Mouse (Mus musculus) right cerebral cortex, postnatal 25 days (tissue): ENCODE results near the gene Padi4.

ENCODE experiments used
- DNase-seq: peaks from one replicate; pipeline ENCODE4 v3.0.0; 2022

Padi4 gene

GRCm38 (mm10) chr4:140774025-140774800 is at the start of gene Padi4:
Gene Padi4 (minus strand): TSS chr4:140774236.
- no peak for DNase-seq

- DNase-seq = peak; percentile 28
These were observed 48.0 kb upstream of the Padi4 start for GRCm38 (mm10) chr4:140821988-140822387.

GRCm38 (mm10) chr4:140817413-140817812 is 43.4 kb upstream of the Padi4 start:
- DNase-seq = no peak

GRCm38 (mm10) chr4:140815996-140816917 is 42.2 kb upstream of the Padi4 start:
- no peak for DNase-seq

DNA sequence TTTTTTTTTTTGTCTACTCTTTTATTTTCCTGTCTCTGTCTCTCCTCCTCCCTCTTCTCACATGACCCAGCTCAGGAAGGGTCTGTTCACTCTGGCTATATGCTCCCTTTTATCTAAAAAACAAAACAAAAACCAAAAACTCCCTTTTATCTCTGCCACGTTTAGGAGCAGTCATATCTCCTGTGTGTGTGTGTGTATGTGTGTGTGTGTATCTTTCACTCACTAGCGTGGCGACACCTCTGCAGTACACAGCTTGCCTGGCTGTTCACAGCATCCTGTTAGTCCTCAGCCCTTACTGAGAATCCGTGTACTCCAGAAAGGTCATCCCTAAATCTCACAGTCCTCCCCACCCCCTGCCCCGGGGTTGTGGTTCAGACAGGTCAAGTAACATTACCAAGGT is 41.5 kb upstream of the Padi4 start:
- DNase-seq = no peak

DNA sequence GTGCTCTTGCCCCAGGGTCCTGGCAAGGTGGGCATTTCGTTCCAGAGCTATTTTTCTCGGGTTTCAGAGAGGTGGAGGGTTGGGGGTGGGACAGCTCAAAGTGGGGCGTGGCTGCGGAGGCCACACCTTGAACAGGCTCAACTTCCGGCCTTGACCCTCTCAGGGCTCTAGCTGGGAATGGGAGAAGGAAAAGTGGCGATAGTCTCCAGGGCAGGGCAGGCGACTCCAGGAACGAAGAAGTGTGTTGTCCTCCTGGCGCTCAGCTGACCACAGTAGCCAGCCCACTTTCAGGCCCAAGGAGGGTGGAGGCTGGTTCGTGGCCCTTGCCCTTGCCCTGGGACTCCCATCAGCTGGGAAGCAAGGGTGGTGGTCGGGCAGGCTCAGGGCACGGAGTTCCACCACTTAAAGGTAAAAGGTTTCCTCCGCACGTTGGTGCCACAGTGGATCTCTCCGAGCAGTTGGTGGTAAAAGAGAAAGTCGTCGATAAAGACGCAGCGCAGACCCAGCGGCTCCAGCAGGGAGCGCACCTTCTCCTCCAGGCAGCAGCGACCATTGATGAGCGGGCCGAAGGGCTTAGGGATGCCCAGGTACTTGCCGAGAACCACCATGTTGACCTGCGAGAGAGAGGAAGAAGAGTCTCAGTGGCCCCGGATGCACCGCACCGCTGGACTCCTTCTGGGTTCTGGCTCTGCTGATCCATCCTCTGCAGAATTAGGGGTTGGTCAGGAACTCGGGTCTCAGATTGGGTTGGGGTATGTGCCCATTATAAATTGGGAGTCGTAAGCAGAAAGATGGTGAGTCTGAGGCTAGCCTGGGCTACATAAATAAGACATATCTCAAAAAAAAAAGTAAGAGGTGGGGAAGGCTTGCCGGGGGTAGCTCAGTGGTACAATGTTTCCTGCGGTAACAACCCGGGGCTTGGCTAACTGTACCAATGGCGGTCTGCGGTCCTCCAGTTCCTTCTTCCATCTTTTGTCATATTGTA is 40.5 kb upstream of the Padi4 start:
- no peak for DNase-seq

DNA sequence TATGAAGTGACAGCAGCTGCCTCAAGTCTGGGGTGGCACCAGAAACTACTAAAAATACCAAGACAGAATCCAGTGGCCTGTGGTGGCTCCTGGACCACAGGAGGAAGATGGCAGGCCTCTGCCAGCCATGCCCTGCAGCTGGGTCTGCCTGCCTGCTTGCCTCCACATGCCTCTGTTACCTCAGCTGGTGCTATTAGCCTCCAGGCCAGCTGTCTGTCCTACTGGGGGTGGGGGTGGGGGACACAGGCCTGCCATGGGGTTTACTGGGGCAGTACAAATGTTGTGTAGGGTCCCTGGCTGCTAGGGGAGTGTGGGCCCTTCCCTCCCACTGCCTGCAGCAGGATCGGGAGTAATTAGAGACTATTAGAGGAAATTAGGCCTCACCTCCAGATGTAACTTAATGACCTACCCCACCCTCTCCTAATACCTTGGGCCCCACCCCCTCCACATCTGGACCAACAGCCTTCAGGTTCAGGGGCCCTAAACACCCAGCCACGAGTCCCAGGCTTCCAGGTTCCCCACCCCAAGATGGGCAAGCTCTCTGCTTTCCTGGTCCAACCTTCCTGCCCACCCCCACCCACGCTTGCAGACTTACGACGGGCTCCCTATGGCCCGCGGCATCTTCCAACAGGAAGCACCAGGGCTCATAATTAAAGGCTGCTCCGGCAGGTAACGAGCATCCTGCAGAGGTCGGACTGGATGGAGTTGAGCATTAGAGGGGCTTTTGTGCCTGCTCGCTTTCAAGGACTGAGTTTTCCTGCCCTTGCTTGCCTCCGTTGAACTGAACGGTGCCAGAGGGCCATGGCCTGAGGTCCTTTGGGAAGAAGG is 39.5 kb upstream of the Padi4 start:
- no peak for DNase-seq

- DNase-seq = no peak
These were observed 38.6 kb upstream of the Padi4 start for GRCm38 (mm10) chr4:140812609-140813008.

GRCm38 (mm10) chr4:140812191-140812590 is 38.2 kb upstream of the Padi4 start:
- DNase-seq = no peak

DNA sequence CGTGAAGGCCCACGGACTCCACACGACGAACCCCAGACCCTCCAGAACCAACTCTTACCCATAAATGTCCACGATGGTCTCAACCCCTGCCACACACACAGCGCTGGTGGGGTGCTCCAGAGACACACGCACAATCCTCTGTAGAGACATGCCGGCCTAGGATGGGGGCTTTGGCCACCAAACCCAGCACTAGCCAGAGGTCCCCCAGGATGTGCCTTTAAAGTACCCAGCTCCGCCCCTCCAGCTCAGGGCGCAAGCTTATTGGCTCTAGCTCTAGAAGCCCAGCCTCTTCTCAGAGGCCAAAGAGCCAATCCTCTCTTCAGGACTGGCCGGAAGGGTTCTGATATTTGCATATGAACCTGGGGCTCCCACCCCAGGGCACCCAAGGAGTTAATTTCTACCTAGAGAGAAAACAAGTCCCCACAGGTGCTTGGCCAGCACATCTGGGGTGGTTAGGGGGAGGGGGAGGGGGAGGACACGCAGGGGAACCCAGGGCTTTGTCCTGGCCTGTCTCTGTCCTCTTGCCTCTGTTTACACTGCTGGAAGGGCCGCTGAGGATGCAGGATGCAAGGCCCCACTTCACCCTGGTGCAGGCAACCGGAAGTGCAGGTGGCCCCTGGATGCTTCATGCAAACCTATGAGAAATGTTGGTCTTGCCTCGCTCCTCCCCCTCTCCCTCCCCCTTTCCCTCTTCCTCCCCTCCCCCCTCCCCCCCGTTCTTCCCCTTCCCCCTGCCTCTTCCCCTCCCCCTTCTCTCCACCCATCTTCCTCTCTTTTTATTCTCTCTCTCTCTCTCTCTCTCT is 36.6 kb upstream of the Padi4 start, which contains the start of gene Padi3:
Gene Padi3, minus strand, starts transcription at position 191 of the 803 bp plus-strand sequence.
- no peak for DNase-seq

- DNase-seq = no peak
These were observed 35.1 kb upstream of the Padi4 start for GRCm38 (mm10) chr4:140809118-140809517.

- no peak for DNase-seq
These were observed 30.6 kb upstream of the Padi4 start for GRCm38 (mm10) chr4:140804601-140805000.

- no peak for DNase-seq
These were observed 27.3 kb upstream of the Padi4 start for GRCm38 (mm10) chr4:140801364-140801763.

DNA sequence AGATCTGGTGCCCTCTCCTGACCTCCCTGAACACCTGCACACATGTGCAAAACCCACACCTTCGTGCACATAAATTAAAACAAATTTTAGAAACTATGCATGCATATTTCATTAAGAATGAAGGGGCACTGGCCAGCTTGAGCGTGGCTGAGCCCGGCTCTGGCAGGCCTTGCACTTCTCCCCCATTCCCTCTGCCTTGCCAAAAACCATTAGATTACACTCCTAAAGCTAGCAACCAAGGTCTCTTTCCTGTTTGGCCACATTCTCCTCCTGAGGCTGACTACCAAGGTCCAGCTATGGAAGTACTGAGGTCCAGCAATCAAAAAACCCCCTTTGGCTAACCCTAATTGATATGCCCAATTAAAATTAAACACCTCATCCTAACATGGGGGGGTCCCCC is 22.8 kb upstream of the Padi4 start:
- DNase-seq = no peak

DNA sequence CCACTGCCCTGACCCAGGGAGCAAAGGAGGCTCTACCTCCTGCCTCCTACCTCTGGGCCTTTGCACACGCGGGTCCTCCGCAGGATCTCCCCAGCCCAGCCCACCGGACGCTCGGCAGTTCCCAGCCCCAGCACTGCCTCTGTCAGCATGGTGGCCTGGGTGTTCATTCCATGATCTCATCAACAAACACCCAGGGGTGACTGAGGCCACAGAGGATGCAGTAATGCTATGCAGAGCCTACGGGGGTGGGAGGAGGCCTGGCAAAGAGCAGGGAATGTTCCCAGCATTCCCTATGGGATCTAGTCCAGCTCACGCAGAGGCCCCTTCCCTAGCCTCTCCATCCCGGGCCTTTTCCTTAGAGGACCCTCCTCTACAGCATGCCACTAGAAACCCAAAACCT is 20.6 kb upstream of the Padi4 start:
- no peak for DNase-seq

DNA sequence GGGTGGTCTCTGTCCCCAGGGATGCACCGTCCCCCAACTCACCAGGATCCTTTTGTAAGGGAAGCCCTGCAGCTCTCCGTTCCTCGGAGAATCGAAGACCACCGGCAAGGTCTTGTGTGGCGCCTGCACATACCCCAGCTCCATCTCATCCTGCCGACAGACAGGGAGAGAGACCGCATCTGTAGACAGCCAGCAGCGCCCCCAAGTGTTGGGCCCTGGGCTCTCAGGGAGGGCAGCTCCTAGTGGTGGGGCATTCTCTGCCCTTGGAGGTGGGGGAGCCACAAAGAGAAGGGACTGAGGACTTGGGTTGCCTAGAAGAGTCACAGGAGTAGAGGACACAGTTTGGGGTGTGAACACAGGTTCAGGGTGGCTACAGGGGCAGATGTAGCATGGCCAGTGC is 19.8 kb upstream of the Padi4 start:
- DNase-seq = no peak

- DNase-seq = no peak
These were observed 18.5 kb upstream of the Padi4 start for GRCm38 (mm10) chr4:140792584-140792983.

GRCm38 (mm10) chr4:140791071-140791470 is 17.0 kb upstream of the Padi4 start:
- DNase-seq = no peak

GRCm38 (mm10) chr4:140789983-140790382 is 15.9 kb upstream of the Padi4 start:
- DNase-seq = no peak

GRCm38 (mm10) chr4:140788983-140789382 is 14.9 kb upstream of the Padi4 start:
- no peak for DNase-seq

- no peak for DNase-seq
These were observed 14.2 kb upstream of the Padi4 start for GRCm38 (mm10) chr4:140788264-140788663.
